Mouse (Mus musculus) left cerebral cortex, postnatal 10 days (tissue): ENCODE results near the gene Ccdc171. TPM values are rescaled to one million over a fixed set of nuclear protein-coding genes. Genes with fewer than 3 reads are reported as not detected.

Experiments used
- DNase-seq, 2 experiments: peaks; one replicate each; pipeline ENCODE4 v3.0.0; 2021 to 2022; ENCODE audit warnings: low spot score in 2 of 2, mixed read lengths in 1 of 2; ENCODE audit errors: extremely low spot score in 1 of 2
- intact Hi-C: fragments of 180-260 bp; cut with DNase I; formaldehyde crosslinking; loops from one replicate; pipeline ENCODE4 v1.15.1; 2025
- total RNA-seq, 2 experiments: library from RNA; stranded (reverse); gene quantifications; 2 replicates each; pipeline ENCODE4 v1.2.3; 2021

The Ccdc171 gene
- total RNA-seq, 2 experiments from 2014 or later, result 2.4 to 2.5 TPM

DNA sequence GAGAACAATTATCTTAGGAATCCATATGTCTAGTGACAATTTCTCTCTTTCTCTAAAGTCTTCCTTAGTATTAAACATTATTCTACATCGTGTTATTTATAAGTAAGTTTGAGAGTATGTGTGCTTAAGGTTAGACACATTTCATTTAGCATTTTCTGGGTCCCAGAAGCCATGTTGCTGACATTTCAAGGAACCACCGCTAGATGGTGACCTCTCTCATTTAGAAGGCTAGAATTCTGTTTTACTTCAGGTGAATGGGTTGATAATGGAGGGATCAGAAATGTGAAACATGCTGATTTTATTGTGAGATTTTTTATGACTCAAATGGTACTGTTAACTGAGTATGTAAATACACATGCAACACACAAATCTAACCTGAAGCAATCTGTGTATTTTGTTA lies 199.8 kb downstream of the Ccdc171 start:
- DNase-seq, result no peak
- intact Hi-C loops, result no loop called here

DNA sequence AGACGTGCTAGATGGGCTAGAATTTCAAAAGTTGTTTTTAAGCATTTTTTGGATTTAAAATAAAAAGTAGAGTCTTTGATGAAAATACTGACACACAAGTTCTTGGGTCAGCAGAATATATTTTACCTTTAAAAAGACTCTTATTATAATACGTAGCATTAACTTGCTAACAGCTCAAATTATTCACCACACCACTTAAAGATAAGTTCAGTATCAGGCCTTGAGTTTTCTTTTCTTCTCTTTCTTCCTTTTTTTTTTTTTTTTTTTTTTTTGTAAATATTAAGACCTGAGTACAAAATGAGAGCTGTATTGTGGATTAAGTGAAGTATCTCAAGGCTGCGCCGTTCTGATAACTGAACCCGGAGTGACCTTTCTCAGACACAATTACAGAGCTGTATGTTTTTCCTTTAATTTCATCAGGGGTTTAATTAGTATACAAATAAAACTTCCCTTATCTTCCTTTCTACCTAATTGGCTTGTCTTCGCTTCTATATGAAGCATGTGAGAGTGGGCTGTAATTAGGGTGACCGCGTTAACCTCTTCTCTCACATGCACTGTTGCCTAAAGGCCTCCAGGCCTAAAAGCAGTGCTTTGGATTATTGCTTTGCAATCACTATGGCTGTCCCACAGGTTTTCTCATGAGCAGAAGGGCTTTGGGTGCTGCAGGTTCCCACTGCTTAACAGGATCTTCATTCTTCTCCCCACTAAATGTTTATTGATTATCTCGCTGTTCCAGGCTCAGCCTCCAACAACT lies 214.0 kb downstream of the Ccdc171 start:
- DNase-seq, result no peak
- intact Hi-C loops, result no loop called here

DNA sequence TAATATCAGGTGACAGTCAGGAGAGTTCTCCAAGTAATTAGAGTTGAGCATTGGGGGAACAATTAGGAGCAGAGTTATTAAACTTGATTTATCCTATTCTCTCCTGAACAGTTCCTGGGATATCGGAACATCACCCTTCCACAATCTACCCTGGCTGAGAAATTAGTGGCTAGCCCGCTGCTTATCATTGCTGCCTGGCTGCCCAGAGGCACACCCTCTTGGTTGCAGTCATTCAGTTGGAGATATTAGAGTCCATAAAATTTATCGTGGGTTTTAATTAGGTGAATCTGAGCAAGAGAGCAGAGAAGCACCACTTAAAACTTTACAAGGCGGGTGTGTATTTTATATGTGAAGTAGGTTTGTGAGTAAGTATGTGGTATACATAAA lies 214.5 kb downstream of the Ccdc171 start:
- intact Hi-C loops, result no loop called here
- no peak for DNase-seq

DNA sequence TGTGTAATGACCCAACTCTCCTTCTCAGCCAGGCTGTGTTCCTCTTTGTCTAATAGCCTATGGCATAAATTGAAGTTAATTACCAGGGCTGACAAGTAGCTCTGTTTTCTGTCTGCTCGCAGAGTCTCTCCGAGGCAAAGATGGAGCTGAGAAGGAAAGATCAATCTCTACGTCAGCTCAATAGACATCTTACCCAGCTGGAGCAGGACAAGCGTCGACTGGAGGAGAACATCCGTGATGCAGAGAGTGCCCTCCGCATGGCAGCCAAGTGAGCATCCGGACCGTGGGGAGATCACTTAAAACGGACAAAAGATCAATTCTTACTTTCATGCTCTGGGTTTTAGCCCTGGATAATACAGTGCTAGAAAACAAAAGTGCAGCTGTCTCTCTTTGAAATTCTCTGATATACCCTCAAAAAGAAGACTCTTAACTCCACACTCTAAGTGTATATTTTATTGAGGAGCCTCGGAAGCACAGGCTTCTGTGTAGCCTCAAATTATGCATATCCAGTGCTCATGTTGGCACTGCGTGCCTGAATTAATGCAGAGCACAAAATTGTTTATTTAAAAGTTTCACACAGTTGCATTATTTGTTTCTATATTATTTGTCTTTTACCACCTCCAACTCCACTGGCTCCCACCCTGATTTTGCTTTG lies 217.6 kb downstream of the Ccdc171 start:
- no peak for DNase-seq
- intact Hi-C loops, result no loop called here

DNA sequence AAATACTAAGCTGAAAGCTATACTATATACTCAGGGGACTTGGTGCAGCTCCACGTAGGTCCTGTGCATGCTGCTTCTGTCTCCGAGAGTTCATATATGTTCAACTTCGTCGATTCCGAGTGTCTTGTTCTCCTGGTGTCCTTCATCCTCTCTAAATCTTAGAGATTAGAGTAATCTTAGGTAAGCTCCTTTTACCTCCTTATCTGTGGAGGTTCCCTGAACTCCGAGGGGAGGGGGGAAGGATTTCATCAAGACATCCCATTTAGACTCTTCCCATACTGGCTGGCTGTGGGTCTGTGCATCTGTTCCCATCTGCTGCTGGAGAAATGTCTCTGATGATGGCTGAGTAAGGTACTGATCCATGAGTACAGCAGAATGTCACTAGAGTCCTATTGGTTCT lies 249.8 kb downstream of the Ccdc171 start:
- intact Hi-C loops, result no loop called here
- no peak for DNase-seq

DNA sequence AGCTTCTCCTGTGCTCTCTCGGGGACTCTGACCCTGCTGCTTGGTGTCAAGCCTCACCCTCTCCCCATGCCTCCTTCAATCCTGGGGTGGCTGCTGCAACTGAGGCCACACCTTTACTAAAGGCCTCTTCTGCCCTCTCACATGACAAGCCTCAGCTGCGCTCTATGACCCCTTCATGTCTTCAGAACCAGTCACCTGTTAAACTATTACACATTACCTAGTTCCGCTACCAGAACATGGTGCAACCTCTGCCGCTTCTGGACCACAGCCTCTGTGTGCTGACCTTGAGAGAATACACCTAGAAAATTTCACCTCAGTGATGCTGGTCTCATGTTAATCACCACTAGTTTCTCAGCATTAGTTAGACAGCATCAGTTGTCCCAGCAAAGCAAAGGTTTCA lies 254.7 kb downstream of the Ccdc171 start:
- intact Hi-C loops, result no loop called here
- no peak for DNase-seq

DNA sequence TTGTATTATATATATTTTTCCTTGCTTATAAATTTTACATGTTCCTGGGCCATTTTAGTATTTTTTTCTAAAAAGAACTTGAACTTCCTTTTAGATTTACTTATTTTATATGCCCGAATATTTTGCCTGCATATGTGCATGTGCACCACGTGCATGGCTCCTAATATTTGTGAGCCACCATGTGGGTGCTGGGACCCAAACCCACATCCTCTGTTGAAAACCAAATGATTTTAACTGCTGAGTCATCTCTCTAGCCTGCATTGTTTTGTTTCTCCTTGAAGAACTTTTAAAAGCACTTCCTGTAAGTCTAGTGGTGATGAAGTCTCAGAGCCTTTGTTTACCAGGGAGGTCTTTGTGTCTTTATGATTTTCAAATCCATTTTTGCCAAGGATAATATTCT lies 259.8 kb downstream of the Ccdc171 start:
- DNase-seq, result no peak
- intact Hi-C loops, result no loop called here

DNA sequence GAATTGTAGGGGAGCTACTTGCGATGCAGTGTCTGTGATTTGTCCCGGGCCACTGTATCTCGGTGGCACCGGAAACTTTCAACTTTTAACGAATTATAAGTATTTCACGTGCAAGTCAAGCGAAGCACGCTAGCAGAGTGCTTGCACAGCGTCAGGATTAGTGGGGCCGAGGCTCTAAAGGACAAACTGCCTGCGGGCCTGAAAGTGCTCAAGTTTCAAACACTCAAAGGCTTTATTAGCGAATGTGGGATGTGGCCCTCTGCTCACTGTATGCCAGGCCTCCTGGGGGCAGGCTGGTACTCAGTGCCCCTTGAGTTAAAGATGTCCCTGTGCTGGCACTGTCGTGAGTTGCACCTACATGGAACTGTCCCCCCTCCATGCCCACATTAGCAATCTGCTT lies 266.5 kb downstream of the Ccdc171 start:
- intact Hi-C loops, result loop anchor here (10.0 kb wide), 1 partner anchor 273 kb away; no protein-coding TSS in a partner anchor
- DNase-seq, result no peak

DNA sequence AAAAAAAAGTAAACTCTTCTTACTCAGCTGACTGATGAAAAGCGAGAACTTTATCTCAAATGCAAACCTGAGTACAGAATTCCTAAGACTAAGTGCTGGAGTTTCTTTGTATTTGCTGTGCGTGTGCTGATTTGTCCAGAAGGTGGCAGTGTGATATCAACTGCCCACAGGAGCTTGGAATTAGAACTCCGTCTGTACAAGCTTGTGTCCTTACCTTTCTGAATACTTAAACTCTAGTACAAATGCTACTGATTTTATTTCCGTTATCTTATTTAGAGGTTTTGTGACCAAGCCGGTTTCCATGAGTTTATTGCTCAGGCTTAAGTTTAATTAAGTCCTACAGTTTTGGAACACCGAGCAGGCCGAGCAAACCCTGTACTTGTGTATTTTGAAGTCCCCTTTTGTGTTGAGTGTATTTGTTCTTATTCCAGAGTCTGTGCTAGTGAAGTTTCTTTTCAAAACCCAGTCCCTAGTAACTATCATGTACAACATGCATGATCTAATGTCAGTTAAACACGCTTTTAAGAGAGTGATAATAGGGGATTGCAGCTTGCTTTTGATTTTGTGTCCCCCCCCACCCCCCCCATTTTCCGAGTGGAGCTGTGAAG lies 269.1 kb downstream of the Ccdc171 start:
- peak; percentile 45 to 71 for DNase-seq
- intact Hi-C loops, result loop anchor here (10.0 kb wide), 1 partner anchor 270 kb away; no protein-coding TSS in a partner anchor

DNA sequence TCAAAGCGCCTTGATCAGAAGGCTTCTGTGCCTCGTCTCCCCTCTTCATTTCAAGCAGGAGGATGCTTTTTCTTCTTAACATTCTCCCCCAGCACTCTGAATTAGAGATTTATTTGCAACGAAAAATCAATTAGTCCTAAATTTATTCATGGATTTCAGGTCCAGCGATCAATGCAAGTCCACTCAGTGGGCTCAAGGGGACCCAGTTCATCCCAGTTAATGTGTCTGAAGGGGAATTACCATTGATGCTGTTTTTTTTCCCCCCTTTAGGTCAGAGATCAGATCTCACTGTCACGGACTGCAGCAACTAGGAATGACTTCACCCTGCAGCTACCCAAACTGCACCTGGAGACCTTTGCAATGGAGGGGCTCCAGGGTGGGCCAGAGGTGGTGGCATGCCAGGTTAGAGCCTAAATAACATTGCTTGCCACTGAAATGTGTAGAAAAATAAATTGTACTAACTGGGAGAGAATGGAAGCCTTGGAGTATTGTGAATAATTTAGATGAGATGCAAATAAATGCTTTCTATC lies 269.6 kb downstream of the Ccdc171 start:
- no peak for DNase-seq
- intact Hi-C loops, result loop anchor here (10.0 kb wide), 1 partner anchor 270 kb away; no protein-coding TSS in a partner anchor

DNA sequence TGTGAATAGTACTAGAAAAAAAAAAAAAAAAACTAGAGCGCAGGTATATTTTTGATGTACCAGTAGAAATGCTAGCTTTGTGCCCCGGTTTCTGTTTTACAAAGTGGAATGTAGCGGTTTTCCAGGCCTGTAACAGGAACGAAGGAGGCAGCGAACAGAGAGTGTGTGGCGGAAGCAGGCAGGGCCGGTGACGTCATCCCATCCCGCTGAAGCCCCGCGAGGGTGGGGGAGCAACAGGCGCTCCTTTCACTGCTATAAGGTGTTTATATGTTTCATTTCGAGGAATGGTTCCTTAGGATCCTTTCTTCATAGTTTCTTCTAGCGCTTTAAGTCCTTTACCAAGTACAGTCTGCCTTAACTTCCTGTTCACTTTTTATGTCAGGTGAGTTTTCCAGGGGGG lies 272.6 kb downstream of the Ccdc171 start:
- no peak for DNase-seq
- intact Hi-C loops, result loop anchor here (10.0 kb wide), 1 partner anchor 267 kb away; no protein-coding TSS in a partner anchor

DNA sequence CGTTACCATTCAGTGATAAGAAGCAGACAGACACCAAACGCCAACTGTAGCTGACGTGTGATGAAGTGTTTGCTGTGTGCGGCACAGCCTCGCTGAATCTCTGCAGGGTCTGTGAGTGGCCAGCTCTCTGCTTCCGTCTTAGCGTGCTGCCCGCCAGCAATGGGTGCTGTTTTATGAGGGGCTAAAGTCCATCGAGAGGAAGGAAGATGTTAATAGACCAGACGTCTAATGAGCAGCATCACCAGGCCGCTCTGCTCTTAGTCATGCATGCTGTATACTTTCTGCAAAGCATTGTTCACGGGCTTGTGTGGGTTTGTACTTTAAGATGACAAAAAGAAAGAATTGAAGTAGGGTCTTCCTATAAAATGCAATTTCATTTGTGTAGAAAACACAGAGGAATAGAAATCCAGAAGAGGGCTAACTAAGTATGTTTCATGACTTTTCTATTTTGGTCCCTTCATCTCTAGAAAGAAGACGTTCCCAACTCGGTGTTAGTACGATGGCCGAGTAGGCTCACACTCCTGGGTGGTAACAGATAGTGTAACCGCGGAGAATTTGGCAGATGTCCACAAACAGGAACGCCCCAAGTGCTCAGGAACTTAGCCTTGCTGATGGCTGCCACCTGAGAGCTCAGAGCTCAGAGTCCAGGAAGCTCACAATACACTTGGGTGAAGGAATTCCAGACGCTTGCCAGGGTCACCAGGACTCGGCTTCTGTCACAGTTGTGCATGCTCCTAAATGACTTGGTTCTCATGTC lies 273.5 kb downstream of the Ccdc171 start:
- intact Hi-C loops, result loop anchor here (10.0 kb wide), 1 partner anchor 266 kb away; no protein-coding TSS in a partner anchor
- DNase-seq, result no peak

DNA sequence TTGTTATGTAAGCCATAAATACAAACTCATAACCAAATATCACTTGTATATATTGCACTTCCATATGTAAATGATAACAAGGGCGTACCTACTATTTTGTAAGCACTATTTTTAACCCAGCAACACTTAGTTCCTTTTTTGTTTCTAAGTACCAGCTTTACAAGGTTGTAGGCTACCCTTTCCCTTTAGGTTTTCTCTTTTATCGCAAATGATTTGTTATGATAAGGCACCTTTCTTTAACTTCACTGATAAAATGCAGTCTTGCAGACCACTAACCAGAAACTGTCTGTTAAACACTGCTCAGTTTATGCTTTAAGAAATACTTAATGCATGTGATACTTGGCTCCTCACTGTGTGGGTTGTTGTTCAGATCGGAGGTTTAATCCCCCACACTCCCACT lies 275.1 kb downstream of the Ccdc171 start:
- intact Hi-C loops, result no loop called here
- no peak for DNase-seq

DNA sequence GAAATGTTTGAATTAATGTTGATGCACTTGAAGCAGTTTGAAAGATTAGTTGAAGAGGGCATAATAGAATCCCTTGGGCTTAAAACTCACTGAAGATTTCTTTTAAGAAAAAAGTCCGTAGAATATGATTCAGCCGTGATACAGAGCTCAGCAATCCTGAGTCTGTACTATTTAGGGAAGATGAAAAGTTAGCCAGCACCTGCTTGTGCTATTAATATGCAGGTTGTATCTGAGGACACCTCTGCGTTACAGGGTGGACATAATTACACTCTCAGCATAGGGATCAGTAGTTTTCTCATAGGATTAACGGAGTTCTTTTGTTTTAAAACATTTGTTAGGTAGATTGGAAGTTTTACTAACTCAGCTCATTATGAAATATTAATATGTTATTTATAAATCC lies 291.6 kb downstream of the Ccdc171 start:
- intact Hi-C loops, result no loop called here
- DNase-seq, result no peak

DNA sequence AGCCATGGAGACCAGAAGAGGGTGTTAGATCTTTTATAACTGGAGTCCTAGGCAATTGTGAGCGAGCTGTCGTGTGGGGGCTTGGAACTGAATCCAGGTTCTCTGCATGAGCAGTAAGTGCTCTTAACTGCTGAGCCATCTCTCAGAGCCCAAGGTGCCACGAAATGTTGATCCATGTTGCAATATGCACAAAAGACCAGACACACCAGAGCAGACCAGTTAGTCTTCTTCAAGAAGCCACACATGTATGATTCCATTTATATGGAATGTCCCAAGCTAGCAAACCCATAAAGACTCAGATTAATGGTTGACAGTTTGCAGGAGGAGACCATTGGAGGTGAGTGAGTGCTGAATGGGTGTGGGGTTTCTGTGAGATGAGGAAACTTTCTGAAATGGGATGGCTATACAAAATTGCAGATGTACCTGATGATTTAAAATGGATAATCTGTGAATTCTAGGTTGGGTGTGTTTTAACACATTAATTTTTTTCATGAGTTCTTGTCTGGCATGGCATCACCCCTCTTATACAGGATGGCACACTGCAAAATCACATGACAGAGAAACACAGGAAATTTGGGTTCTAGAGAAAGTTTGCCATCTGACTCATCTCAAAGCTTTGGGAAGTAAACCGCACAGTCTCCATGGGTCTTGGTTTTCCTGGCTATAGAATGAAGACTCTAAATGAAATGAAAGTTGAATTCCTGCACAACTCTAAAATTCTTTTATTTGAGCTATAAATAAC lies 304.5 kb downstream of the Ccdc171 start:
- intact Hi-C loops, result no loop called here
- DNase-seq, result no peak

DNA sequence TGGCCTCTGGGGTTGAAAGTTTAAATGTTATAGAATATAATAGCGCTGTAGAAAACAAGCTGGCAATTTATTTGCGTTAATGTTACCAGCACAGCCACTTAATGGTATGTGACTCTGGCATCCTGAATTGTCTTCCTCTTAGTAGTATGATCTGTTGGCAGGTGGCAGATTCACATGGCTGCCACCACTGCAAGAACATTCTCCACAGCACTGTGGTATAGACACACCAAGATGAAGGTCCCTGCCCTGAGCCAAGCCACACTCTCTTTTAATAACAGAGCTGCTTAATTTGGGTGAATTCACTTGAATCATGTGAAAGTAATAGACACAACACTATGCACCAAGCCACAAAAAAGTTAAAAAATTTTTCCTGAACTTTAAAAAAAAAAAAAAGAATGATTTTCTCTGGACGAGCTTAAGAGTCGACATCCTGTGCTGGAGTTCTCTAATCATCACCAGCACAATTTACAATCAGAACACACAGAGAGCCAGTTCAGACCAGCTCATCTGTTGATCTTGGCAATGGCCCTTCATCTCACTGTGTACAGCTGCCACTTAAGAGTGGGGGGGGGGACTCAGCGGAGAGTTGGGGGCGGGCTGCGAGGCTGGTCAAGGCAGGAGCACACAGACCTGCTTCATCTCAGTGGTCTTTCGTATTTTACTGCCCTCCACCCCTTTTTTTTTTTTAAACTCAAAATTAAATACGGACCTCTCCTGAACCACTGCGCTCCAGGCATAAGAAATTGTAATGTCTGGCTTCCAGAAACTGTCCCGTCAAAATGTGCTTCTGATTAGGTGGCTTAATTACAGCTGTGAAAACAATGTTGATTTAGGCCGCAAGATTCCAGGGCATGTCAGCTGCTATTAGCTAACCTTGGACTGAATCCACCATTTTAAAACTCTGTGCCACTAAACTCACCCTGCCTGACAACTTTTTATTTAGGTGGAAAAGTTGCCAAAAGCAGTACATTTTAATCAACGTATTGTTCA lies 305.8 kb downstream of the Ccdc171 start:
- intact Hi-C loops, result no loop called here
- DNase-seq, result peak in 1 of 2 experiments; percentile 19

DNA sequence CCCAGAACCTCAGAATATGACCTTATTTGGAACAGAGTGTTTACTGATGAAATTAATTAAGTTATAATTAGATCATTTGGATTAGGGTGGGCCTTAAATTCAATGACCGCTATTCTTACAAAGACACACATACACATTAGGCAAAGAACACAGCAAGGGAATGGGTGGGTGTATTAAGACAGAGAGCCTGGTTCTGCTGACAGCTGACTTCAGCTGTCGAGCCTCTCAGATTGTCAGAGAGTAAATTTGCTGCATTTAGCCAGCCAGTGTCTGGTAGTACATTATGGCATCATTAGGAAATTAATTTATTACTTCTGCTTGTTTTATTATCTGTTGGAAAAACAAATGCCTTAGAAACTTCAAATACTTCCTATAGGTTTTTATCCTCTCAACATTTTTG lies 313.7 kb downstream of the Ccdc171 start:
- no peak for DNase-seq
- intact Hi-C loops, result no loop called here
